Mouse (Mus musculus) B cell, adult 2 months (primary cell): Measurements from ENCODE around the gene Ppp4c.

ENCODE experiments used
- DNase-seq, 2 experiments: peaks; one replicate each; pipeline ENCODE4 v3.0.0; 2022

The Ppp4c gene

GRCm38 (mm10) chr7:126749582-126750343, 42.5 kb downstream of the Ppp4c start:
- DNase-seq = no peak

GRCm38 (mm10) chr7:126748824-126749223, 43.5 kb downstream of the Ppp4c start:
- no peak for DNase-seq

GRCm38 (mm10) chr7:126746798-126747197, 45.5 kb downstream of the Ppp4c start:
- peak; percentile 39 for DNase-seq

- no peak for DNase-seq
These were observed 46.2 kb downstream of the Ppp4c start for GRCm38 (mm10) chr7:126746066-126746465.

- DNase-seq = no peak
These were observed 50.3 kb downstream of the Ppp4c start for GRCm38 (mm10) chr7:126741964-126742482.

GRCm38 (mm10) chr7:126741452-126741851, 50.8 kb downstream of the Ppp4c start:
- no peak for DNase-seq

- DNase-seq = no peak
These were observed 51.3 kb downstream of the Ppp4c start for GRCm38 (mm10) chr7:126740977-126741376.

- no peak for DNase-seq
These were observed 52.1 kb downstream of the Ppp4c start for GRCm38 (mm10) chr7:126740132-126740735.

- no peak for DNase-seq
These were observed 52.7 kb downstream of the Ppp4c start for GRCm38 (mm10) chr7:126739551-126739950.

GRCm38 (mm10) chr7:126736122-126736521, 56.2 kb downstream of the Ppp4c start:
- no peak for DNase-seq
